Mouse (Mus musculus) ES-Bruce4 (cell line): ENCODE measurements around the gene Armh2.

Source experiments
- CTCF ChIP-seq: IDR thresholded peaks from one replicate; pipeline ENCODE4 v1.8.1; 2011; ENCODE audit warnings: low read depth, low read length
- EP300 ChIP-seq: IDR thresholded peaks from 2 replicates; pipeline ENCODE4 v1.6.1; 2011; ENCODE audit warnings: low read depth, low read length; ENCODE audit not compliant: insufficient read depth
- POLR2A ChIP-seq: IDR thresholded peaks from one replicate; pipeline ENCODE4 v1.8.1; 2011; ENCODE audit warnings: low read length; ENCODE audit not compliant: insufficient read depth

DNA sequence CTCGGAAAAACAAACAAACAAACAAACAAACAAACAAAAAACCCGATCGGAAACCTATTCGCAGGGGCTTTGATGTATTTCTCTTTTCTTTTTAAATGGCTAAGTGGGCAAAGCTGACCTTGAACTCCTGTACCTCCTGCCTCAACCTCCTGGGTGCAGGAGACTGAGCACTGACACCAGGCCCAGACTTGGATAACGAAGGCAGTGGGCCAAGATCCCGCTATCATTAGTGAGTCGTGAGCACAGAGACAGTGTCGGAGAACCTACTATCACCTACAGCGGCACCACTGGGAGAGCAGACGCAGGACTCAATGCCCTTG, 20.0 kb downstream of the Armh2 start:
- no peak for TF ChIP-seq CTCF
- no peak for TF ChIP-seq POLR2A
- no peak for TF ChIP-seq EP300
